Mouse (Mus musculus) thymus, adult 2 months (tissue): ENCODE data around the gene Aff1.

Experiments
- CTCF ChIP-seq: fragments of 200-500 bp; IDR thresholded peaks from 2 replicates; pipeline ENCODE4 v1.5.1; 2012; ENCODE audit warnings: mild to moderate bottlenecking, control low read depth, low read length, moderate library complexity, borderline replicate concordance; ENCODE audit not compliant: control insufficient read depth, poor library complexity, insufficient read depth; ENCODE audit errors: extremely low read depth
- POLR2A ChIP-seq: fragments of 200-500 bp; IDR thresholded peaks from 2 replicates; pipeline ENCODE4 v1.6.1; 2012; ENCODE audit warnings: mild to moderate bottlenecking, low read length, control low read depth, moderate library complexity; ENCODE audit not compliant: control insufficient read depth, poor library complexity, insufficient read depth; ENCODE audit errors: extremely low read depth

DNA sequence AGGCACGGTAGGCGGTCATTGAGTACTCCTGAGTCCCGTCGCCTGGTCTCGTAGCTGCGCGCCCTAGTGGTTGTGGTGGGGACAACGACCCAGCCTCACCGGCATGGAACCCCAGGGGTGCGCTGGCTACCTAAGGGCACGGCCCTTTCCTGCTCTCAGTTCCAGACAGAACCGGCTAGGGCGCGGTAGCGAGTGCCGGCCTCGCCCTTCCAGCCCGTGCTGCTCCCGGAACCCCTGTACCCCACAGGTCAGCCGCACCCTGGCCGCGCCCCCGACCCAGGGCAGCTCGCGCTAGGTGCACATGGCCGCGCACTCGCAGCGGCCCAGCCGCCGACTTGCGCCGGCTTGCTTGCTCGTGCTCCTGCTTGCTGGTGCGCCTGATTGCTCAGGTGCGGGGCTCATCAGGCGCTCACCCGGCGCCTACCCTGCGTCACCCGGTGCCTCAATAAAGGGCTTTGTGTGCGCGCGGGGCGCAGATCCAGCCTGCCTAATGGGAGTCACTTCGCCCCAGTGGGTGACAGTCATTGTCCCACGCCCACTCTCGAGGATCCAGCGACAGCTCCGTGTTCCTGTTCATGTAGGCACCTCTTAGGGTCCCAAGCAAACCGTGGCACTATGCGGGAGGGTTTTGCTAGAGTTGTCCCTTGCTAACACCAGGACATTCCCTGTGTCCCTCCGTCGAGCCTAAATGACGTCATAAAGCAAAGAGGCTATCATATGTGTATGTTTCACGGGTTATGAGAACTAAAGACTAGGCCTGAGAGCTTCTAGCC lies 36.6 kb upstream of the Aff1 start, which contains the start of gene 1700016H13Rik:
- TF ChIP-seq CTCF (peak; percentile 73), POLR2A (no peak)
